ENCODE assay signal across 8 mouse cellular contexts in the genomic region with DNA sequence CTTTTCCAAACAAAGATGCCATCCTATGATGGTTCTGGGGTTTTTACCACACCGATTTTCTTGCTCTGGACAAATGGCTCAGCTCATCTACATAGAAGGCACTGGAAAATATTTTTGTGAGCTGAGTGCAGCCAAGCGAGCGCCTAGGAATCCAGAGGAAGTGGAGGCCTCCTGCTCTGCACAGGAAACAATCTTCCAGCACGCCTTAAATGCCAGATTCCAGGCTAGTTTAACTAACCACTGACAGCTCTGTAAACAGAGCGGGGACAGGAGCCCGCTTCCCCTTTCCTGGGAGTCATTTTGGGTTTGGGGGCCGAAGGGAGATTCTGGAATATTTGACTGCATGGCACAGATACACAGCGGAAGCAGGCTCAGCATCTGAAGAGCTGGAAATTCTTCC.
DNase-seq lines count a peak whose midpoint lies in the region; ATAC-seq and TF ChIP-seq lines count a peak whose summit lies in the region.

No protein-coding gene starts in this region.

- peak overlapping the region; percentile 25; the same call in 1 of the 2 replicates for H3K4me2 ChIP-seq in intestine, embryonic 14.5 days (ENCODE audit: low read length)
- no peak overlapping the region for H3K4me2 ChIP-seq in intestine, postnatal 0 days (replicated peaks; ENCODE audit: low read depth)
- peak overlapping the region; percentile 39 for H3K4me2 ChIP-seq in heart, embryonic 11.5 days
- H3K4me2 ChIP-seq in kidney, postnatal 0 days (ENCODE audit: low read length) = peak overlapping the region; percentile 35
- H3K4me2 ChIP-seq in stomach, embryonic 14.5 days (replicated peaks; ENCODE audit: low read depth, low read length) = peak overlapping the region; percentile 17; the same call in 1 of the 2 replicates

- H3K36me3 ChIP-seq in intestine, embryonic 14.5 days (ENCODE audit: control insufficient read depth, insufficient read depth, low read length) = peaks cover 22% of the 10 kb centered on the region; the same call in 1 of the 2 replicates
- no peaks in the 10 kb centered on the region for H3K36me3 ChIP-seq in intestine, postnatal 0 days (ENCODE audit: control insufficient read depth, insufficient read depth)
- H3K36me3 ChIP-seq in heart, embryonic 11.5 days (ENCODE audit: control insufficient read depth, insufficient read depth, low read length) = no peaks in the 10 kb centered on the region
- no peaks in the 10 kb centered on the region for H3K36me3 ChIP-seq in kidney, postnatal 0 days (ENCODE audit: insufficient read depth, low read length)
- peaks cover 8% of the 10 kb centered on the region; the same call in 1 of the 2 replicates for H3K36me3 ChIP-seq in stomach, embryonic 14.5 days (ENCODE audit: control insufficient read depth, insufficient read depth, low read length)

- no peak for ATAC-seq in intestine, embryonic 14.5 days (replicated peaks; ENCODE audit: low FRiP score, low TSS enrichment, low read depth)
- no peak for ATAC-seq in intestine, postnatal 0 days
- no peak for ATAC-seq in heart, embryonic 11.5 days (replicated peaks; ENCODE audit: insufficient number of reproducible peaks, low FRiP score, low TSS enrichment)
- ATAC-seq in kidney, postnatal 0 days (replicated peaks; ENCODE audit: low FRiP score, low read depth) = 0 out of 2 replicates have a peak, but pooled peaks have one; percentile 36
- no peak for ATAC-seq in stomach, embryonic 14.5 days (ENCODE audit: insufficient number of reproducible peaks, insufficient read depth, low FRiP score, low read depth)

- H3K4me1 ChIP-seq in intestine, embryonic 14.5 days (replicated peaks; ENCODE audit: control insufficient read depth, insufficient read depth, low read length) = peaks cover 28% of the 10 kb centered on the region
- peaks cover 4% of the 10 kb centered on the region; the same call in 1 of the 2 replicates for H3K4me1 ChIP-seq in intestine, postnatal 0 days (replicated peaks; ENCODE audit: control insufficient read depth, insufficient read depth, low read length)
- H3K4me1 ChIP-seq in heart, embryonic 11.5 days (ENCODE audit: control insufficient read depth, insufficient read depth, low read length) = peaks cover 14% of the 10 kb centered on the region
- peaks cover 11% of the 10 kb centered on the region; the same call in 1 of the 2 replicates for H3K4me1 ChIP-seq in kidney, postnatal 0 days (replicated peaks; ENCODE audit: insufficient read depth, low read length)
- peaks cover 19% of the 10 kb centered on the region for H3K4me1 ChIP-seq in stomach, embryonic 14.5 days (ENCODE audit: control insufficient read depth, insufficient read depth, low read length)

- H3K9me3 ChIP-seq in intestine, embryonic 14.5 days (ENCODE audit: control insufficient read depth, low read length) = no peaks in the 10 kb centered on the region
- H3K9me3 ChIP-seq in intestine, postnatal 0 days (ENCODE audit: control insufficient read depth) = no peaks in the 10 kb centered on the region
- no peaks in the 10 kb centered on the region for H3K9me3 ChIP-seq in heart, embryonic 11.5 days (replicated peaks; ENCODE audit: control insufficient read depth, low read length)
- no peaks in the 10 kb centered on the region for H3K9me3 ChIP-seq in kidney, postnatal 0 days (replicated peaks; ENCODE audit: low read length)
- H3K9me3 ChIP-seq in stomach, embryonic 14.5 days (ENCODE audit: control insufficient read depth, low read depth, low read length) = no peaks in the 10 kb centered on the region

- H3K4me3 ChIP-seq in intestine, embryonic 14.5 days (ENCODE audit: low read depth, low read length) = no peak overlapping the region
- H3K4me3 ChIP-seq in intestine, postnatal 0 days (ENCODE audit: low read depth, low read length) = no peak overlapping the region
- H3K4me3 ChIP-seq in heart, embryonic 11.5 days (ENCODE audit: low read depth, low read length) = no peak overlapping the region
- no peak overlapping the region for H3K4me3 ChIP-seq in kidney, postnatal 0 days (replicated peaks; ENCODE audit: low read depth, low read length)
- no peak overlapping the region for H3K4me3 ChIP-seq in stomach, embryonic 14.5 days (ENCODE audit: low read depth, low read length)

- H3K9ac ChIP-seq in intestine, embryonic 14.5 days (ENCODE audit: low read length) = no peak overlapping the region
- H3K9ac ChIP-seq in intestine, postnatal 0 days (ENCODE audit: low read depth, low read length) = no peak overlapping the region
- no peak overlapping the region; the same call in 1 of the 2 replicates for H3K9ac ChIP-seq in heart, embryonic 11.5 days (ENCODE audit: low read depth, low read length)
- H3K9ac ChIP-seq in kidney, postnatal 0 days (ENCODE audit: low read depth, low read length) = 0 out of 2 replicates have a peak overlapping the region, but pooled peaks have one; percentile 37
- H3K9ac ChIP-seq in stomach, embryonic 14.5 days (replicated peaks; ENCODE audit: low read depth, low read length) = no peak overlapping the region

- DNase-seq in intestine, embryonic 14.5 days (ENCODE audit: low spot score) = no peak
- peak; percentile 89 for DNase-seq in kidney, postnatal 0 days (ENCODE audit: low spot score)
- DNase-seq in c-Kit-positive CD71-positive TER-119-positive erythroid progenitor cells, embryonic 14.5 days (ENCODE audit: low spot score) = no peak
- no peak for DNase-seq in cerebellum, postnatal 4 days (ENCODE audit: low spot score in 2 of 2)
- no peak for DNase-seq in ovary, postnatal 36 days (ENCODE audit: low spot score)

- TF ChIP-seq CTCF in intestine, postnatal 0 days (IDR thresholded peaks at IDR 0.05; ENCODE audit: low read depth) = no peak
- no peak for TF ChIP-seq CTCF in kidney, postnatal 0 days (IDR thresholded peaks at IDR 0.05; ENCODE audit: low read depth)

- no peaks in the 10 kb centered on the region for H3K27me3 ChIP-seq in intestine, embryonic 14.5 days (replicated peaks; ENCODE audit: control insufficient read depth, insufficient read depth, low read length)
- no peaks in the 10 kb centered on the region for H3K27me3 ChIP-seq in intestine, postnatal 0 days (replicated peaks; ENCODE audit: control insufficient read depth, insufficient read depth, low read length)
- no peaks in the 10 kb centered on the region for H3K27me3 ChIP-seq in heart, embryonic 11.5 days (ENCODE audit: control insufficient read depth, insufficient read depth, low read length)
- no peaks in the 10 kb centered on the region for H3K27me3 ChIP-seq in kidney, postnatal 0 days (ENCODE audit: insufficient read depth, low read length)
- no peaks in the 10 kb centered on the region for H3K27me3 ChIP-seq in stomach, embryonic 14.5 days (ENCODE audit: control insufficient read depth, insufficient read depth, low read length)

- WGBS in intestine, embryonic 14.5 days = 16% methylated on average over 8 of the region's 8 CpGs
- 27% methylated on average over 8 of the region's 8 CpGs for WGBS in intestine, postnatal 0 days
- WGBS in heart, embryonic 11.5 days (ENCODE audit: insufficient replicate concordance) = 19% methylated on average over 8 of the region's 8 CpGs
- 7% methylated on average over 8 of the region's 8 CpGs for WGBS in kidney, postnatal 0 days
- WGBS in stomach, embryonic 14.5 days = 10% methylated on average over 8 of the region's 8 CpGs

- peak overlapping the region; percentile 79 for H3K27ac ChIP-seq in intestine, embryonic 14.5 days (ENCODE audit: low read depth)
- no peak overlapping the region for H3K27ac ChIP-seq in intestine, postnatal 0 days (ENCODE audit: low read depth, low read length)
- H3K27ac ChIP-seq in heart, embryonic 11.5 days (ENCODE audit: low read depth, low read length) = peak overlapping the region; percentile 63; the same call in 1 of the 2 replicates
- peak overlapping the region; percentile 87 for H3K27ac ChIP-seq in kidney, postnatal 0 days
- peak overlapping the region; percentile 64 for H3K27ac ChIP-seq in stomach, embryonic 14.5 days (ENCODE audit: low read length)
